Mouse (Mus musculus) hindbrain, postnatal 0 days (tissue): Measurements from ENCODE around the gene Neurl2. TPM values are rescaled to one million over a fixed set of nuclear protein-coding genes. Genes with fewer than 3 reads are reported as not detected.

Experiments used
- ATAC-seq: fragments of 200-750 bp; cut with Nextera tagmentation; 2 replicates; pipeline ENCODE4 v1.8.0; 2017; ENCODE audit warnings: mild to moderate bottlenecking, moderate TSS enrichment, moderate library complexity
- DNase-seq: peaks from one replicate; pipeline ENCODE4 v3.0.0-alpha.2; 2015; ENCODE audit warnings: low spot score
- H3K27ac ChIP-seq: fragments of 300-500 bp; sonication (generic); 2 replicates; pipeline ENCODE4 v1.5.1; 2014; ENCODE audit warnings: mild to moderate bottlenecking
- H3K27me3 ChIP-seq: fragments of 300-500 bp; sonication (generic); 2 replicates; pipeline ENCODE4 v1.6.1; 2014; ENCODE audit warnings: low read length, mixed read lengths; ENCODE audit not compliant: insufficient read depth
- H3K36me3 ChIP-seq: fragments of 300-500 bp; sonication (generic); 2 replicates; pipeline ENCODE4 v1.6.1; 2014; ENCODE audit warnings: low read length, mixed read lengths; ENCODE audit not compliant: insufficient read depth
- H3K4me1 ChIP-seq: fragments of 300-500 bp; sonication (generic); 2 replicates; pipeline ENCODE4 v1.6.1; 2014; ENCODE audit warnings: antibody characterized with exemption, low read length, mixed read lengths; ENCODE audit not compliant: insufficient read depth
- H3K4me2 ChIP-seq: fragments of 300-500 bp; sonication (generic); 2 replicates; pipeline ENCODE4 v1.6.1; 2014; ENCODE audit warnings: low read depth, mild to moderate bottlenecking, low read length, moderate library complexity, mixed read lengths
- H3K4me3 ChIP-seq: fragments of 300-500 bp; sonication (generic); 2 replicates; pipeline ENCODE4 v1.5.1; 2014; ENCODE audit warnings: low read length
- H3K9ac ChIP-seq: fragments of 300-500 bp; sonication (generic); replicated peaks from 2 replicates; pipeline ENCODE4 v1.6.1; 2014; ENCODE audit warnings: mild to moderate bottlenecking, low read length, moderate library complexity, mixed read lengths
- H3K9me3 ChIP-seq: fragments of 300-500 bp; sonication (generic); 2 replicates; pipeline ENCODE4 v1.6.1; 2016; ENCODE audit warnings: low read length, mixed read lengths
- CTCF ChIP-seq: IDR thresholded peaks from 2 replicates; pipeline ENCODE4 v1.5.1; 2016; ENCODE audit warnings: antibody characterized with exemption, control low read depth, low read depth
- WGBS: fragments of 180-500 bp; shearing (Covaris S2); extraction: QIAGEN DNeasy Blood & Tissue Kit; methylation state at CpG from one replicate; pipeline ENCODE4 v1.1.7; 2014; 5-methylcytosine and 5-hydroxymethylcytosine counted together
- polyA plus RNA-seq: library from polyadenylated mRNA; unstranded; fragments of >200 nt; fragmentation: Nextera tagmentation; extraction: Ambion mirVana; gene quantifications from 2 replicates; pipeline ENCODE4 v1.2.1, GENCODE M21; 2015
- total RNA-seq: library from RNA; depleted of rRNA; stranded (reverse); fragments of >200 nt; gene quantifications from 2 replicates; pipeline ENCODE4 v1.2.3, GENCODE M21; 2014

Neurl2 gene
- total and polyA plus RNA-seq, 2 experiments from 2014 or later = 7.6 to 12.1 TPM

DNA sequence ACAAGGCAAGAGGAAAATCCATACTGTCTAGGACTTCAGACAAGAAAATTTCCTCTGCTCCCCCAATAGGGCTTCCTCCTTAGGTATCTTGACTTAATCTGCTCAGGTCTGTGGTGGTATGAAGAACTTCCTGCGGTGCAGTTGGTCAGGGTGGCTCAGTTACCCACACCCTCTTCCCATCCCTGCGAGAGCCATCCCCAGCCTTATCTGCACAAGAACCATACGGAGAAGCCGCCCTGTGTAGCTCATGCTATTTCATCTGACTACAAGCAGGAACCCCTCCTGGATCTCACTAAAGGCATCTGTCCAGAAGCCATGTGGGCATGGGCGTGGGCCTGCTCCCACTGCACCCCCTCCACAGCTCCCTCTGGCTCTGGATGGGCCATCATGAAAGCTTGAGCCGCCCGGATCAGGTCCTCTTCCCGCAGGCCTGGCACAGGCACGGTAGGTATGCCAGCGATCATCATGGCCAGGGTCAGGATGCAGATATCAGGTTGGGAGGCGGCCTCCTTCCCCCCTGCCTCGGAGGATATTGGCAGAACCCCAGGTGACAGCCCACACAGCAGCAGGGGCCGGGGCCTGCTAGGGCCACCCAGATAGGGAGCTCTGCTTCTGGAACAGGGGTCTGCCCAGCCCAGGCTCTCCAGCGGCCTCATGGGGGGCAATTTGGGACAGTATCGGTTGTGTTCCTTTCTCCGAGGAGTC is 6.0 kb downstream of the Neurl2 start:
- Histone ChIP-seq H3K4me2 (no peak overlapping the region), H3K27me3 (no peaks in the 10 kb centered on the region), H3K4me3 (no peak overlapping the region), H3K27ac (no peak overlapping the region), H3K9ac (no peak overlapping the region), H3K36me3 (peaks cover 18% of the 10 kb centered on the region; the same call in 1 of the 2 replicates), H3K4me1 (no peaks in the 10 kb centered on the region), H3K9me3 (no peaks in the 10 kb centered on the region)
- ATAC-seq (no peak), DNase-seq (no peak)
- WGBS = 83% methylated on average over 16 of the region's 16 CpGs
- no peak for TF ChIP-seq CTCF

DNA sequence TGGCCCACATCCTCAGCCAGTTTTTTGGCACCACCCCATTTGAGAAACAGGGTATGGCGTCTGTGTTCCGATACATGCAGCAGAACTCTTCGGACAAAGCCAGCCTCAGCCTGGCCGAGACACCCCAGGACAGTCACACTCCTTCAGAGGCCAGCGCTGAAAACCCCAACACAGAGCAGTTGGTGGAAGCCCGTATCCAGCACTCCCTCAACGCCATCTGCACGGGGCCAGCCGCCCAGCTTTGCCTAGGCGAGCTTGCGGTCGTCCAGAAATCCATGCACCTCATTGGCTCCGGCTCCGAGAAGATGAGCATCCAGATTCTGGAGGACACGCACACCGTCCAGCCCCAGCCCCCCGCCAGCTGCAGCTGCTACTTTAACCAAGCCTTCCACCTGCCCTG is 7.7 kb downstream of the Neurl2 start:
- no peaks in the 10 kb centered on the region for H3K27me3 ChIP-seq
- no peak overlapping the region for H3K4me3 ChIP-seq
- 93% methylated on average over 17 of the region's 17 CpGs for WGBS
- TF ChIP-seq CTCF = no peak
- H3K4me2 ChIP-seq = no peak overlapping the region
- H3K9ac ChIP-seq = no peak overlapping the region
- DNase-seq (no peak), ATAC-seq (no peak)
- no peaks in the 10 kb centered on the region for H3K4me1 ChIP-seq
- H3K27ac ChIP-seq = no peak overlapping the region
- peaks cover 18% of the 10 kb centered on the region; the same call in 1 of the 2 replicates for H3K36me3 ChIP-seq
- H3K9me3 ChIP-seq = no peaks in the 10 kb centered on the region

GRCm38 (mm10) chr2:164823969-164824368 is 9.3 kb downstream of the Neurl2 start:
- 93% methylated on average over 4 of the region's 4 CpGs for WGBS
- Histone ChIP-seq H3K27me3 (no peaks in the 10 kb centered on the region), H3K9ac (no peak overlapping the region), H3K36me3 (peaks cover 18% of the 10 kb centered on the region; the same call in 1 of the 2 replicates), H3K4me3 (no peak overlapping the region), H3K27ac (no peak overlapping the region), H3K9me3 (no peaks in the 10 kb centered on the region), H3K4me2 (peak overlapping the region; percentile 62; the same call in 1 of the 2 replicates), H3K4me1 (no peaks in the 10 kb centered on the region)
- no peak for DNase-seq
- TF ChIP-seq CTCF = no peak
- no peak for ATAC-seq

- peak overlapping the region; percentile 61 for H3K9ac ChIP-seq
- peak overlapping the region; percentile 62 for H3K4me2 ChIP-seq
- peak; percentile 72 for DNase-seq
- no peaks in the 10 kb centered on the region for H3K9me3 ChIP-seq
- H3K36me3 ChIP-seq = peaks cover 18% of the 10 kb centered on the region; the same call in 1 of the 2 replicates
- peak; percentile 42 for TF ChIP-seq CTCF
- ATAC-seq = peak; percentile 28; the same call in 1 of the 2 replicates
- peak overlapping the region; percentile 59 for H3K4me3 ChIP-seq
- peak overlapping the region; percentile 95 for H3K27ac ChIP-seq
- WGBS = 2% methylated on average over 10 of the region's 10 CpGs
- H3K4me1 ChIP-seq = no peaks in the 10 kb centered on the region
- H3K27me3 ChIP-seq = no peaks in the 10 kb centered on the region
Observed at GRCm38 (mm10) chr2:164823181-164823585, 10.1 kb downstream of the Neurl2 start.

DNA sequence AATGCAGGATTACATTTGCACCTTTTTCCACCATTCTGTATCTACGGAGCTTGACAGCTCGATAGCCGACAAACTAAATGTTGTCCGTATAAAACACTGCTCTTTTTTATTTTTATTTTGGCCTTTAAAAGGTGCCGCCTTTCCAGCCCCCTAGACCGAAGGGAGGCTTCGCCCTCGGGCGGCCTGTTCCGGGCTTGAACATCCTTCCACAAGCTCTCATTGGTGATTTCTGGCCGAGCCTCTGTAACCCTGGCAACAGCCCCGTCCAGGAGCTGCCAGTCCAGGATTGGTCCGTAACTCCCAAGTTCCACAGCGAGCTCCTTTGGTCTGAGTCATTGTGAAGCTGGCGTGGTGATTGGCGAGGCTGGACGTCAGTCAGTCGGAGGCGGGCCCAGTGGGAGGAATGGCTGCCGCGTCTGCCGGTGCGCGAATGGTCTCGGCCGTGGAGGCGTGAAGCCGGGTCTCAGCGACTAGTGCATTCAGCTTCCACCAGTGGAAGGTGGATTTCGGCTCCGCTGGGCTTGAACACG is 10.6 kb downstream of the Neurl2 start, which contains the start of gene Zswim1:
Gene Zswim1, plus strand, starts transcription at position 51 of the 530 bp plus-strand sequence.
- H3K4me3 ChIP-seq = peak within 1 kb of the TSS; percentile 59
- WGBS = under 1% methylated on average over 32 of the region's 32 CpGs
- H3K36me3 ChIP-seq = peaks cover 18% of the 10 kb centered on the region; the same call in 1 of the 2 replicates
- H3K9ac ChIP-seq = peak within 1 kb of the TSS; percentile 61
- no peaks in the 10 kb centered on the region for H3K4me1 ChIP-seq
- peak within 1 kb of the TSS; percentile 95 for H3K27ac ChIP-seq
- no peaks in the 10 kb centered on the region for H3K27me3 ChIP-seq
- DNase-seq = peak; percentile 99
- TF ChIP-seq CTCF = 0 out of 2 replicates have a peak, but pooled peaks have one; percentile 1
- H3K4me2 ChIP-seq = peak within 1 kb of the TSS; percentile 62
- no peaks in the 10 kb centered on the region for H3K9me3 ChIP-seq
- peak; percentile 99 for ATAC-seq

DNA sequence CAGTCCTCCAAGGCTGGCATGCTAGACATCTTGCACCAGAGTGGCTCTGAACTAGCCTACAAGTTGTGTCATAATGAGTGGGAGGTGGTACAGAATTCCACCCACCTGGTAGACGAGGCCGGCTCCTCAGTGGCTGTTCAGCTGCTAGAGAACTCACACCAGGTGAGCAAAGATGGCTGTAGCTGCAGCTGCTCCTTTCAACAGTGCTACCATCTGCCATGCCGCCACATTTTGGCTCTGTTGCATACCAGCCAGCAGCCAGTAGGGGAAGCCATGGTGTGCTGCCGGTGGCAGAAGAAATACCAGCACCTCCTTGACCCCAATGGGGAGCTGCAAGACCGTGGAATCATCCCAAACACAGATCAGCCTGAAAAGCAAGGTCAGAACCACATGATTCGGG is 12.2 kb downstream of the Neurl2 start:
- peaks cover 12% of the 10 kb centered on the region; the same call in 1 of the 2 replicates for H3K36me3 ChIP-seq
- 77% methylated on average over 6 of the region's 6 CpGs for WGBS
- no peak overlapping the region for H3K9ac ChIP-seq
- no peaks in the 10 kb centered on the region for H3K9me3 ChIP-seq
- H3K27me3 ChIP-seq = no peaks in the 10 kb centered on the region
- TF ChIP-seq CTCF = peak; percentile 22; the same call in 1 of the 2 replicates
- no peaks in the 10 kb centered on the region for H3K4me1 ChIP-seq
- H3K27ac ChIP-seq = no peak overlapping the region
- H3K4me3 ChIP-seq = no peak overlapping the region
- DNase-seq (no peak), ATAC-seq (no peak)
- H3K4me2 ChIP-seq = no peak overlapping the region
